Mouse (Mus musculus) embryo, embryonic 10 days (tissue): ENCODE results near the gene Shisal2b.
"Not testable (repeated sequence)": the region's sequence is repeated elsewhere in the genome, so short reads cannot be mapped to it uniquely, and the experiment has no call there.

Source experiments
- DNase-seq: peaks from one replicate; pipeline ENCODE4 v3.0.0-alpha.2; 2015; ENCODE audit warnings: low spot score

Shisal2b gene

DNA sequence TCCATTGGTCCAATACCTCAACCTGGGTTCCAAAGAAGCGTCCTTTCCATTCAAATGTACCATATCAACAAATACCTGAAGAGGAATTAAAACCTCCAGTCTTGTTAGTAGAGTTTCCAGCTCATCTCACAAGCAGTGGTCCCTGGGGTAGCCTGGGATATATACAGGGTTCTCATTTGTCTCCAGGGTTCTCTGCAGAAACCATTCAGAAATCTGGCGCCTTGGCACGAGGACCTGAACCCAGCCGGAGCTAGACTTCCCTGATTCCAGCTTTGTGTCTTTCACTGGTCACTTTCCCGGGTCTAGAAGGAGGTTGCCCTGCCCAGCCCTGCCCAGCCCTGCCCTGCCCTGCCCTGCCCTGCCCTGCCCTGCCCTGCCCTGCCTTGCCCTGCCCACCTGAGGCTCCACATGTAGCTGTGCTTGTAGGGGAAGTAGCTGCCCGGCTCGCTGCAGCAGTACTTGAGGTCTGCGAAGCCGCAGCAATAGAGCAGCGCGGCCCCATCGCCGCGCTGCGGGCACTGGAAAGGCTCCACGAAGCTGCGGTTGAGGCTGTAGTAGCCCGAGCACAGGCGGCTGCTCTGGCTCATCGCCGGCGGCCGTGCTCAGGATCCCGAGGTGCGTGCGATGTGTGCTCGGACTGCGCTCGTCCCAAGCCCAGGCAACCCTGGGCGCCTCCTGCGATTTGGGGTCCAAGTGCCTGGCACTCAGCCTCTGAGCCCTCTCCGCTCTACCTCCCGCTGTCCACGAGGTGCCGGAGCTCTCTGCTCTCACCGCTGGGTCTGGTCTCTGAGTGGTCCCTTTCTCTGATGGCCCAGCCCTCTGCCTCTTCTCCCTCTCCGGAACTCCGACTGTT, at the start of gene Shisal2b:
TSS of gene Shisal2b (minus strand) at position 767 of the 853 bp plus-strand sequence.
- DNase-seq = peak; percentile 56

DNA sequence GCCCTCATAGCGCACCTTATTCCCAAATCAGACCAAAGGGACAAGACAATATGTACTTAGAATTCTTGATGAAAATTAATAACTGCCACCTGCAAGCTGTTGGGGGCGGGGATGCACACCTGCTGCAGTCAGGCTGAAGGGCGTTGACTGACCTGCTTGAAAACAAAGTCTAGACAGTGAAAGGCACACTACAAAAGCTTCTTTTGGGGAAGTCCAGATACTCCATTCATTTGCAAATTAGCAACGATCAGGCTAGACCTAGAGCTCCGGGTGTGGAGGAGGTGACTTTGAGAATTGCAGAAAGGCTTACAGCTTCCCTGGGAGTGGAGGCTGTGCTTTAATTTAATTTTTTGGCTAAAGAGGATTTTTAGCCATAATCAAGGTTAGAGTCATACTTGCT, 47.9 kb upstream of the Shisal2b start:
- DNase-seq = not testable (repeated sequence)

DNA sequence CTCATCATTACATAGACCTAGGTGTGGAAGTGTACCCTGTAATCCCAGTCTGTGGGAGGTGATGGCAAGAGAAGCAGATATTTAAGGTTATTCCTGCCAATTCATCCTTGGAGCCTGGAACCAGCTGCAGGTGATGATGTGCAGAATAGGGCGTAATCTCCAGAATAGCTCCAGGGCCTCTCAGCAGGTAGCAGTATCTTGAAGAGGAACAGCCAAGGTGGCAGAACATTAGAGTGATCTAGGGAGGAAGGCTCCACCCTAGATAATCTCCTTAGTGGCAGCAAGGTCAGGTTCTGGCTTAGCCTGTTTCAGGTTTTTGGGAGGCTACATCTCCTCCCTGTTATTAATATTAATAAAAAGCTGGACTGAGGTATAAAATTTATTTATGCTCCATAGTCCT, 47.3 kb upstream of the Shisal2b start:
- DNase-seq = not testable (repeated sequence)

DNA sequence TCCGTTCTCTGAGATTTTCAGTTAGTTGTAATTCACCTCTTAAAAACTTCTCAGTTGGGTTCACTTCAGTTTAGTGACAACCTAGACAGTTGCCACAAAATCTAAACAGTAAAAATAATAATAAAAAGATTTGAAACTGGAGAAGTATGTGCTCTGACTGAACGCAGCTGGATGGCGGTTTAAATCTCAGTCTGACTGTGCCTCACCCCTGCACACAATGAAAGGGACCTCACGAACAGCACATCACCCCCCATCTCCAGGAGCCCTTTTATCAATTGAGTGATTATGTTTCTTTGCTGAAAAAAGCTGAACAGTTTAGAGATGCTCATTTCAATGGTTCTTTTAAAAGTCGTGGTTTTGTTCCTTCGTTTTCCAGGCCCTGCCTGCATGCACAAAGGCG, 45.0 kb upstream of the Shisal2b start:
- DNase-seq = peak; percentile 17

DNA sequence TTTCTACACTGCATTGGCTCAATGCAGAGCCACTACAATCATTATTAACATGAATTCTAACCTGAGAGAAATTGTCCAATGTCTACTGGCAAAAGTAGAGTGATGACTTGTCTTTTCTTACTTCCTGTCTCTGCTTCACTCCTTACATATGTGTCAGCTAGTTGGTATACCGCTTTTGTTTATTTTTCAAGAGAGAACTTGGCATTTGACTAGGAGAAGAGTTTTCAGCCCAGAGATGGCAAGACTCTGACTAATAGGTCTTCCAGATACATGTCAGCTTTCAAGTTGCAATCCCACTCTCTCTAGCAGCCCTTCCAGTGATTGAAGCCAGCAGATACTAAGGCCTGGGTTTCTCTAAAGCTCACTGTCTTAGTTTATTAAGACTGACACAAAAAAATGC, 31.1 kb upstream of the Shisal2b start:
- DNase-seq = peak; percentile 0

DNA sequence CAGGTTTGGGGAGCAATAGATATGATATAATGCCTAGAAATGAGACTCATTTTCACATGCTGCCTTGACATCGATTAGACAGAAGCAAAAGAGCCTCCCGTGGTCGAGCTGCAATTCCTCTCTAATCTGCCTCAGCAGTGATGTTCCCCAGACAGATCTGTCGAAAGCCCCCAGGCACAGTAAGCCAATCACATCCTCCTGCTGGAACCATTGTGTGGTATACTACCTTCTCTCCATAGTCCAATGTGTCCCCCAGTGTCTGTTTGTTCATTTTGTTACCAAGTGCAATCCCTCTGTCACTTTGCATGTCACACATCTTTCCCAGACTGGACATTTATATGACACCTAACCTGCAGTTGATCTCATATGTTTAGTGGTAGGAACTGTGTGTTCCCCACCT, 28.6 kb upstream of the Shisal2b start:
- DNase-seq = no peak

DNA sequence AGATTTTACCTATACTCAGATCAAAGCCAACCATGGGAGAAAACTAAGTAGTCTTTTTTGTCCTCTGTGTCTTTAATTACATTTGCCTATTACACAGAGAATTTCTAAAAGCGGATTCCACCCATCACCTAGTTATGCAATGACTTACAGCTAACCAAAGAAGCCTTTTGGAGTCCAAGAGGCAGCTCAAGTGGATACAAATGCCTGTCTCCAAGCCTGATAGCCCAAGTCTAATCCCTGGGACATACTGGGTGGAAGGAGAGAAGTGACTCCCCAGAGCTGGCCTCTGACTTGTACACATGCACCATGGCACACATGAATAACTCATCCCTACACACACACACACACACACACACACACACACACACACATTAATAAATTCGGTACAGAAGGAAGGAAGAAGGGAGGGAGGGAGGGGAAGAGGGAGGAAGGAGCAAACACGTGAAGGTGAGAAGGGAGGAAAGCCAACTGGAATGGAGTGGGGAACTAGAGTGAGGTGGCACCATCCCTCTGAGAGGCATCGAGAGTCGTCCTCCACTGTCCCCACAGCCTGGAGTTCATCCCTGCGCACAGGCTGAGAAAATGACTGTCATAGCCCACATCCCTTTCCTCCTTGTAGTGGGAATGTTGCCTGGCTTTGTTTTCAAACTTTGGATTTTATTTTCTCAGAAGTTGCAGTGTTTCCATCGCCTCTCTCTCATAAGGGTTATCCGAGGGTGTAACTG, 22.8 kb upstream of the Shisal2b start:
- no peak for DNase-seq

DNA sequence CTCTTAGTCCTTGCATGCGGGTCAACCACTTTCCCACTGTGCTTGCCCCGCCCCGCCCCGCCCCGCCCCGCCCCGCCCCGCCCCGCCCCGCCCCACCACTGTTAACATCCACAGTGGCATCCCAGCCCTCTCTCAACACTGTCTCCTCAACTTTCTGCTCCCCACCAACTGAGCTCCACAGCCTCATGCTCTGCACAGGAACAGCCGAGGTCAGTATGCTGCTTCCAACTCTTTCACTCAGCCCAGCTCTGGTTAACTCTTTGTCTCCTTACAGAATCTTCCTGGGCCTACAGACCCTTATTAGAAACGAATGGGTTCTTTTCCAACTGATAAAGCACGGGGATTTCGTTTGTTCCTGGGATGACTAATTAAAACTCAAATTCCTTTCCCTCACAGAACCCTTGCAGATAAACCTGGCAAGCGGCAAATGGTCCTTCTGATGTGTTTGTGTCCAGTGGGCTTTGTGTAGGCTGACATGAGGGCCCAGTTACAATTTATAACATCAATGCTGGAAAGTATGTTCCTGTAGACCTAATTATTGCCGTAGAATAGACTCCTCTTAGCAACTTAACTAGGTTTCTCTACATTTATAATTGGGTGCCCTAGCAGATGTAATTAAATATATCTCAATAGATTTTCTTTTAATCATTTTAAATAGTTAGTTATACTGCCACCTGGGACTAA, 20.0 kb upstream of the Shisal2b start:
- DNase-seq = no peak

DNA sequence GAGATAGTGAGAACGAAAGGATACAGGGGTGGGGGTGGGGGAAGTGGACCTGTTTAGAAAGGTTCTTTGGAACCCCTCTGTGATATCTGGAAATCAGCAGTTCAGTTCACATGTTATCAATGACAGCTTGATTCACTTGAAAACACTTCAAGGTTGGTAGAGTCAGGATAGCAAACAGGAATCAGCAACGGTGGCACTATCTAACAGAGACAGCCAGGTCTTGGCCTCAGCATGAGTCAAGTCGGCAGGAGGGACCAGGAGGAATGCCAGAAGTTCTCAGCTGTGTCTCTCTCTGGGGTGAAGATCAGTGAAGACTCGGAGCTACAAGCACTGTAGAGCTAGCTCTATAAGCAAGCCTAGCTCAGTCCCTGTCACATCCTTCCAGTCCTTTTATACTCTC, 14.8 kb upstream of the Shisal2b start:
- DNase-seq = no peak

DNA sequence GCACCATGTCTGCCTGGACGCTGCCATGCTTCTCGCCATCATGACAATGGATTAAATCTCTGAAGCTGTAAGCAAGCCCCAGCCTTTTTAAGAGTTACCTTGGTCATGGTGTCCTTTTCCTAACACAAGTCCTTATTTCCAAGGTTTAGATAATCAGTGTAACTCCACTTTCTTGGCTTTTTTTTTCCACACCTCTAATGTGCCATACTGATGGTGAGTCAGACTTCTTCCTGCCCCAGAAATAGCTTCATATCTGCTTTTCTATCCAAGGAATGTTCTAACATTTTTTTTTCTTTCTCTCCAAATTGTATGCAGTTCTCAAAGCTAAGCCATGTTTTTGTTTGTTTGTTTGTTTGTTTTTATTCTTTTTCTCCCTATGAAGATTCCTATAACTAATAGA, 6.2 kb upstream of the Shisal2b start:
- DNase-seq = no peak

DNA sequence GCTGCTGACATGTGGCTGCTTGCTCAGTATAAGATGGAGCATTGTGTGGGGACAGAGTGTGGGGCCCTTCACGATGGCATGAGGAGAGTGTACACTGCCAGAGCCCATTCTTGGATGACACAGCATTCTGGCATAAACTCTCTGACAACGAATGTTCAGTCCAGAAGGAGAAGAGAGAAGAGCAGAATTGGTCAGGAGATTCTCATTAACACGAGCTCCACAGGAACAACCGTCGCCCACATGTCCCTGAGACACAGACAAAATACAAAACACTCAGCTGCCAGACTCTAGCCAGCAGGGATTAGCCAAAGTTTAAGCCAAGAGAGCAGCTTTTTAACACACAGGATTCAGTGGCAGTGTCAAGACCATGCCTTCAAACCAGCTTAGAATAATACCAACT, 3.0 kb upstream of the Shisal2b start:
- no peak for DNase-seq

DNA sequence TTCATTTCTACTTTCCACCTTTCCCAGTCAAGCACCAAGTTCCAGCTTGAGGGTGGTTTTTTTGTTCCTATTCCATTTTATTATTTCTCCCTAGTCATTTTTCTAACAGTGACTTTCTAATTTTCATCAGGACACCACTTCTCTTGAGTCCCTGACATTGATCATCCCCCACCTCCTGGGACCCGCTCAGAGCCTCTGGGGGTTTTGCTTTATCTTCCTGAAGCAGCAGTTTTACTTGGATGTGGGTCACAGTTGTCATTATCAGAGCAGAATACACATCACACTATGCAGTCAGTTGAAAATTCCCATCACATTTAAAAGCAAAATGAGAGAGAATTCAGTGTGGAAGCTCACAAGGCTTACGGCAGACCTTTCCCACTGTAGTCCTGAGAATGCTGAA, 10.0 kb downstream of the Shisal2b start:
- DNase-seq = no peak

DNA sequence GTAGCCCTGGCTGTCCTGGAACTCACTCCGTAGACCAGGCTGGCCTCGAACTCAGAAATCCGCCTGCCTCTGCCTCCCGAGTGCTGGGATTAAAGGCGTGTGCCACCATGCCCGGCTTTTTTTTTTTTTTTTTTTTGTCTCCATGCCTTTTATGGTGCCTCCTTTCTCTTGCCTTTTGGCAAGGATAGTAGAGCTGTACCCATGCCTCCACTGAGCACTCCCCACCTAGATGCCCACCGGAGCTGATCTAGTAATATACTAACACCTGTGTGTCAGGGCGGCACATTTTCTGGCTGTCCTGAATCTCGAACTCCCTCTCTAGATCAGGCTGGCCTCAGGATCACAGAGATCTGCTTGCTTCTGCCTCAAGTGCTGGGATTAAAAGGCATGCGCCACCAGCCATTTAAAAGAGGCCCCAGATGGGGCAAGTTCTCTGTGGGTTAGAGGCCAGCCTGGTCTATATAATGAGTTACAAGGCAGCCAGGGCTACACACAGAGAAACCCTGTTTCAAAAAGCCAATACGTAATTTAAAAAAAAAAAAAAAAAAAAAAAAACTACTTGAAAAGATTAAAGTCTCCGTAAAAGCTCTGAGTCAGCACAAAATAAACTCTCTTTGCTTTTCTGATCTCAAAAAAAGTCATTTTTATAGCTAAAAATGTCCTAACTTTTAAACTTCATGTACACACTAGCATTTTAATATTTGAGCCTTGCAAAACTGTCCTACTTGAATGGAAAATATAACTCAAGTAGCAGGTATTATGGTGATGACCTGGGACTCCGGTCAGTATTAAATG, 20.2 kb downstream of the Shisal2b start:
- no peak for DNase-seq

DNA sequence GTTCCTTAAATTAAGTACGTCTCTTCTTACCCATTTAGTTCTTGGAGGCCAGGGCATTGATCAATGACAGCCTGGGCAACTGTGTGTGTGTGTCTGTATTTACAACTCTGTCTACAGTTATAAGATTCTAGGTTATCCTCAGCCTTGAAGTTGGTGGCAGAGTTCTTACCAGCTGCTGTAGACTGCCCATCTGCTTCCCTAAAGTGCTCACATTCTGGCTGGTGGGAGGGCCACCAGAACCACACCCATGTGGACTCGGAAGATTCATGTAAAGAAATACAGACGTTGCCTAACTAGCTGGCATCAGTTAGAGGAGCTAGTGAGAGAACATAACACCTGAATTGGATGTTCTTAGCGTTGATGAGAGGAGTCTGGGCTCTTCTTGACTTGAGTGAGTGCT, 21.8 kb downstream of the Shisal2b start:
- no peak for DNase-seq

DNA sequence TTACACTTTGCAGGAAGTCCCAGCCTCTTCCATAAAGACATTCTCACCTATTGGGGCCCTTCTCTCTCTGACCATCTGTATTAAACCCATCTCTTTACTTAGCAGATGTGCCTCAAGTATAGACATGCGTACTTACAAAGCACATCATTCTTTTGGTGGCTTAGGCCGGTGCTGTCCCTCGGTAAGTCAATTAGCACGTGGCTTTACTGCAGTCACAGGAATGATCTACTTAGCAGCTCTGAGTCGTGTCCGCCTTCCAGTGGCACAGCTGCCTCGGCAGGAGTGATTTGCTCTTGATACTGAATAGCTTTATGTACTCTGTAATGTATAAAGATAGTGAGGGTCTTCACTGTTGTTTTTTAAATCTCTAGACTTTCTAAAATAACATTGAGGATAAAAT, 26.1 kb downstream of the Shisal2b start:
- DNase-seq = no peak

DNA sequence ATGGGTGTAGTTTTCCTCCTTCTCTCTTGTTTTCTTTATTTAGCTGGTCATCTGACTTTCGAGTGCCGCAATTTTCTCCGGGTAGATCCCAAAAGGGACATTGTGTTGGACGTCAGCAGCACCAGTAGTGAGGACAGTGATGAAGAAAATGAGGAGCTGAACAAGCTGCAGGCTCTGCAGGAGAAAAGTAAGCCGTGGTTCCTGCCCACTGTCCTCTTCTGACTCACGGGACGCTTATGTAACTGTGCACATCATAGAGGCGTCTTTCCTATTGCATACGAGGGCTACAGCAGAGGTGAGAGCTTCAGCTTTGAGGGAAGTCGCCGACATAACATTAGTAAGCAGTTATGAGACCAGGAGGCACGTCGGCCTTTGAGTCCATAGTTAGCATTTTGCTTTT, 30.9 kb downstream of the Shisal2b start:
- no peak for DNase-seq

DNA sequence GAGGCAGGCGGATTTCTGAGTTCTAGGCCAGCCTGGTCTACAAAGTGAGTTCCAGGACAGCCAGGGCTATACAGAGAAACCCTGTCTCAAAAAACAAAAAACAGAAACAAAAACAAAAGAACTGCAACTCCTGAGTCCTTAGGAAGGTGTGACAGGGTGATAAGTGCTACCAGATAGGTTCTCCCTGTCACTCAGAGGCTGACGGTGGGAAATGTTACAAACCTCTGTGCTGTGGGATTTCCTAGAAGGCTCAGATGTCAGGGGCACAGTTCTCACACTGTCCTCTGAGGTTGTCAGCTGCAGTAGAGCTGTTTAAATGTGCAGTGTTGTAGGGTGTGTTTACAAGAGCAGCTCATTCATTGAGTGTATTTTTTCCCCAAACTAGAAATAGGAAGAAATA, 38.2 kb downstream of the Shisal2b start:
- DNase-seq = no peak

DNA sequence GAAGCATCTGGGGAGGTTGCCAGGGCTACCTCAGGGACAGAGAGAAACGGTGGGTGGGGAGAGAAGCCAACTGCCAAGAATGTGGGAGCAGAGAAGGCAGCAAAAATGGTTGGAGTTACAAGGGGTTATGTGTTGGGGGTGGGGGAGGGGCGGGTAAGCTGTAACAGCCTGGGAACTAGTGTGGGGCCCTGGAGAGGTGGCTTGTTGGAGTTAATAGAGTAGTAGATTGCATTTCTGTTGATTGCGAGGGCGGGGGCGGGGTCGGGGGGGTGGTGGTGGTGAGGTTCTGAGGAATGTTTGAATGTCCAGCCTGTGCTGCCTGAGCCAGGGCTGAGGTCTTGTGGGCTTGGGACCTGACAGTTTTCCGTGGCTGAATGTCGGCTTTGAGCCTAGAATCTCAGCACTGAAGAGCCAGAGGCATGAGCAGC, 41.3 kb downstream of the Shisal2b start:
- peak; percentile 53 for DNase-seq

DNA sequence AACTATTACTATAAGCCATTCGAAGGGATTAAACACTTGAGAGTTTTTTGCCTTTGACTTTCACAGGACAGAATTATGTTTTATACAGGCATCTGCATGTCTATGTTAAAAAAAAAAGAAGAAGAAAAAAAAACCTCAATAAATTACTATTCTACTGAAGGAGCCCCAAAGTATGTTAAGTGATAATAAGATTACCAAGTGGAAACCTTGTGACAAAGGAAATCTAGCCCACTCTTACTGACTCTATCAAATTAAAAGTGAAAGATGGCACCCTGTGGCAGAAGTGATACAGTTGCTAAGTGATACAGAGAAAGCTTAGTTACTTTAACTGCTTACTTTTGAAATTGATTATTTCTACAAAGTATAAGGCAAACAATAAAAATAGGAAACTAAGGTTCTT, 41.8 kb downstream of the Shisal2b start:
- no peak for DNase-seq

DNA sequence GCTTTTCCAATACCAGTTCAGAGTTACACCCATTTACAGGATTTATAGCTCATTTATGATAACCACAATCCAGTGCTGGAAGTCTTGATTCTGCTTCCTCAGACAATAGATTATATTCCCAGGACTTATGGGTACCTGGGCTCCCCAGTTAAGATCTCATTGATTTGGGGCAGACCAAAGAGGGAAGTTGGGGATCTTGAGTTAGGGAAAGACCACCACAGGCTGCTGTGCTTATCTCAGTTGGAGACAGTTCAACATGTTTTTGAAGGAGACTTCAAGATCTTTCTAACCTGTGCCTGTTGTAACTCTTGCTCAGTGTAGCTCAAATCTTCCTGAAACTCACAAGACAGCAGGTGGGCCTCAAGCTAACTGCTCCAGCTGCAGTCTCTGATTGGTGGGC, 42.5 kb downstream of the Shisal2b start:
- DNase-seq = no peak

DNA sequence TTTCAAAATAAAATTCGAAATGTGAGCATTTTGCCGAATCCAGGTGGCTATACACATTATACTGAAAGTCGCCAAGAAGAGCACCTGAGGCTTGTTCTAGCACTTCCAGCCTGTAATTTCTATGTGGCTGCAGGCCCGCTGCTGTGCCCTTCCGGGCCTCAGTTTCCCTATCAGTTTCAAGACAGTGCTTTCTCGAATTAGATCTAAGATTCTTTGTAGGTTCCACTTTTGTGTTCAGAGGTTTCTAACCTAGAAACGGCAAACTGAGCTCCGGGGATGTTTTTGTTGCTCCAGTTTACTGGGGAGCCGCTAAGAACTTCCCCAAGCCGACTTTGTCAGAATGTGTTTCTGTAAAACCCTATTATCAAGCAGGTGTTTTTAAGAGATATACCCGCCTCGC, 46.0 kb downstream of the Shisal2b start:
- no peak for DNase-seq
